Mouse (Mus musculus) megakaryocyte, embryonic 14.5 days (primary cell): ENCODE measurements around the gene Zap70.

Source experiments
- FLI1 ChIP-seq: IDR thresholded peaks from 2 replicates; pipeline ENCODE4 v1.6.1; 2012; ENCODE audit warnings: low read length, inconsistent platforms, mixed read lengths
- GATA1 ChIP-seq: IDR thresholded peaks from 3 replicates; pipeline ENCODE4 v1.6.1; 2012; ENCODE audit warnings: mixed read lengths, low read length, inconsistent platforms, borderline replicate concordance

DNA sequence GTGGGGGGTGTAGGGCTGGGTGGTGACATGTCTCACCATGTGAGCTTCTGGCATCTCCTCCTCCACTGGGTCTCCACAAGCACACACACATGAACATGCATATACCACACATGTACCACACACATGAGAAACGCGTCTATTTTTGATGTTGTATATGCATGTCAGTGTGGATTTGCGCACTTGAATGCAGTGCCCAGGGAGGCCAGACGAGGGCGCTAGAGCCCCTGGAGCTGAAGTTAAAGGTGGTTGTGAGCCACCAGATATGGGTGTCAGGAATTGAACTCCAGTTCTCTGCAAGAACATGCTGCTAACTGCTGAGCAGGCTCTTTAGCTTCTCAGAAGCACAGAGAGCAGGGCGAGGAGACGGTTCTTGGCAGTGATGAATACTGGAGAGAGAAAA is 24.8 kb downstream of the Zap70 start:
- no peak for TF ChIP-seq FLI1
- no peak for TF ChIP-seq GATA1
